Mouse (Mus musculus) cortical plate, adult 2 months (tissue): ENCODE measurements around the gene Dedd2. TPM values are rescaled to one million over a fixed set of nuclear protein-coding genes. Genes with fewer than 3 reads are reported as not detected.
A peak's percentile ranks its signal among the peaks of the same experiment; 100 is the strongest.

Experiments
- H3K27ac ChIP-seq: fragments of 200-500 bp; 2 replicates; pipeline ENCODE4 v1.5.1; 2012; ENCODE audit warnings: low read length, control low read depth, inconsistent platforms; ENCODE audit not compliant: insufficient read depth
- H3K4me1 ChIP-seq: fragments of 200-500 bp; 2 replicates; pipeline ENCODE4 v1.6.1; 2011; ENCODE audit warnings: low read length; ENCODE audit not compliant: control insufficient read depth, insufficient read depth
- H3K4me3 ChIP-seq: fragments of 200-500 bp; 2 replicates; pipeline ENCODE4 v1.5.1; 2011; ENCODE audit warnings: mild to moderate bottlenecking, low read length, control low read depth; ENCODE audit not compliant: insufficient read depth
- CTCF ChIP-seq: fragments of 200-500 bp; IDR thresholded peaks from 2 replicates; pipeline ENCODE4 v1.5.1; 2011; ENCODE audit warnings: mild to moderate bottlenecking, control low read depth, low read length; ENCODE audit not compliant: insufficient read depth; ENCODE audit errors: extremely low read depth
- POLR2A ChIP-seq: fragments of 200-500 bp; IDR thresholded peaks from 2 replicates; pipeline ENCODE4 v1.6.1; 2011; ENCODE audit warnings: mild to moderate bottlenecking, low read length, control low read depth; ENCODE audit not compliant: insufficient read depth; ENCODE audit errors: extremely low read depth
- polyA plus RNA-seq: library from polyadenylated mRNA; depleted of rRNA; stranded (reverse); fragments of >200 nt; gene quantifications from 2 replicates; pipeline ENCODE4 v1.2.3, GENCODE M21; 2012

Gene Dedd2
- polyA plus RNA-seq, 1 experiment, result 25.7 TPM

DNA sequence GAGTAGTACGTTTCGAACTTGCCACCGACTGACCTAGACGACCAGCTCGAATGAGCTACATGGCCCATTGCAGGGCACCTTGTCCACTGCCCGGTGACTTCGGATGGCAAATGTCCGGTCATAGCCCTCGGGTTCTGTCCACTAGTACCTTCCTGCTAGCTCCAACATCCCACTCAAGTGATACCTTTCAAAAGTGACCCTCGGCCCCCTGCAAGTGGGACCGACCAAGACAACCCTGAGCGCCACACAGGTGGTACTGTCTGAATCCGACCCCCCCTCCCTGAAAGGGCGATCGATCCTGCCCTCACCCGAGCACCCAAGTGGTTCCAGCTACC is 1.0 kb downstream of the Dedd2 start:
- H3K4me3 ChIP-seq, result peak overlapping the region; percentile 86
- no peak for TF ChIP-seq CTCF
- TF ChIP-seq POLR2A, result no peak
- 0 out of 2 replicates have a peak overlapping the region, but pooled peaks have one; percentile 19 for H3K27ac ChIP-seq
- no peaks in the 10 kb centered on the region for H3K4me1 ChIP-seq

DNA sequence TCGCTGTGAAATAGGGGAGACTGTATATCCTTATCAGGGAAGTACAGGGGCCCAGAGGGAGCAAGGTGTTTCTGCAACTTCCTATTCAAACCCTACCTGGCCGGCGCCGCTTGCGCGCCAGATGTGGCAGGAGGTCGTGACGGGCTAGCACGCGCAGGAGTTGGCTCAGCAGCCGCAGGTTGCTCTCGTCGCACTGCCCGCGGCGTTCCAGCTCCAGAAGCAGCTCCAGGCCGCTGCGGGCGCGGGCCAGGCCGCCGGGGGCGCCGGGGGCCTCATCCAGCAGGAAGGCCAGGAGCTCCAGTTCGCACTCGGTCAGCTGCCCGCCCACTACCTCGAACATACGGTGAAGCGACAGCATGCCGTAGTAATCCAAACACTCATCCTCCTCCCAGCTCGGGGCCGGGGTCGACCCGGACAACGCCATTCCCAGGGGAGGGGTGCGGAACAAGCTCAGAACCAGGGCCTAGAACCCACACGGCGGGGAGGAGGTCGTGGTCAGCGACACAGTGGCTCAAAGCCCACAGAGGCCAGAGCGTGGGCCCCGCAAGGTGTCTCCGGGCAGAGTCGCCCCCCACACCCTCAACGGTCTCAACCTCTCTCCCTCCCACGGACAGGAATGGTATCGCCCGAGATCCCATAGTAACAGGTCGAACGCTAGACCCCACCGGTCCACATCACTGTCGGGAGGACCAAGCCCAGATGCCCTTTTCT is 1.6 kb downstream of the Dedd2 start:
- TF ChIP-seq POLR2A (no peak), CTCF (no peak)
- Histone ChIP-seq H3K27ac (no peak overlapping the region), H3K4me3 (peak overlapping the region; percentile 86), H3K4me1 (no peaks in the 10 kb centered on the region)

DNA sequence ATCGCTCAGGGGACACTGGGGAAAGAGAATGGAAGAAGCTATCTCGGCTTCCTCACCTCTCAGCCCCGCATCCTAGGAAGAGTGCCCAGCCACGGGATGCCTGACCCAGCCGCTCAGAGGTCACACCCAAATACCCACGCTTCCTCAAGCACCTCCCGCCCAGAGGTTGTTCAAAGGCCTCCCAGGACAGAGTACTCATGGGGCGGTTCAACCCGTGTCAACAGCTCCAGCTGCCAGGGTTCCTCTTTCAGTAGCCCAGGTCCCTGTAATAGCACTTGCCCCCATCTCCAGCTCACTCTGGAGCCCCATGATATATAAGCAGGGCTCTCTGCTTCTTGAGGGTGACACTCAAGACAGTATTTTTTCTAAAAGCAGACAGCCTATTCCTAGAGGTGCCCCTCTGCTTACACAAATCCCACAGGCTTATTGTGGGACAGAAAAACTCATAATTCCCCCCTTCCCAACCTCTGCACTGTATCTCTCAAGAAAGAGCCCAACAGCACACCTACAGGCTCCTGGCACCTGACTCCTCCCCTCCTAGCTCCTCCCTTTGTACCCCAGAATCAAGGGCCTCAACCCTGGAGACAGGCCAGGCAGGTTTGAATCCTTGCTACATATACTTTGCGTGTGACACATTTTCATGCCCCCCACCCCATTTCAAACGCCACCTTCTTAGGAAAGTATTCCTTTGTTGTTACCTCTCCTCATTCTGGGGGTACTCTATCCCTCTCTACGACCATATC is 2.6 kb downstream of the Dedd2 start:
- Histone ChIP-seq H3K27ac (no peak overlapping the region), H3K4me1 (no peaks in the 10 kb centered on the region), H3K4me3 (no peak overlapping the region)
- TF ChIP-seq POLR2A (no peak), CTCF (no peak)

DNA sequence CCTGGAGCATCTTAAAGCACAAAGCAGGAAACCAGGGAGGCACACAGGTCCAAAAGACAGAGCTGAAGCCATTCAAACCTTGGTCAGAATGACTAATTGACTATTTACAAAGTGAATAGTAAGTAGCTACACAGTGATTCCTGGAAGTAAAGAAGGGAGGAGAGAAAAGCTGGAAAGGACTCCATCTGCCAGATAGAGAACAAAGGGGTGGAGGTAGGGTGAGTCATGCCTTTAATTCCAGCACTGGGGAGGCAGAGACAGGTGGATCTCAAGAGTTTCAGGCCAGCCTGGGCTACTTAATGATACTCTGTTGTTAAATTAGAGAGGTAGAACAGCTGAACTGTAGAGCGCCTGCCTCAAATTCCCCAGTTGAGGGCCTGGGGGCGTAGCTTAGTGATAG is 6.2 kb downstream of the Dedd2 start:
- H3K4me1 ChIP-seq, result no peaks in the 10 kb centered on the region
- H3K27ac ChIP-seq, result no peak overlapping the region
- no peak overlapping the region for H3K4me3 ChIP-seq
- TF ChIP-seq CTCF (no peak), POLR2A (no peak)

DNA sequence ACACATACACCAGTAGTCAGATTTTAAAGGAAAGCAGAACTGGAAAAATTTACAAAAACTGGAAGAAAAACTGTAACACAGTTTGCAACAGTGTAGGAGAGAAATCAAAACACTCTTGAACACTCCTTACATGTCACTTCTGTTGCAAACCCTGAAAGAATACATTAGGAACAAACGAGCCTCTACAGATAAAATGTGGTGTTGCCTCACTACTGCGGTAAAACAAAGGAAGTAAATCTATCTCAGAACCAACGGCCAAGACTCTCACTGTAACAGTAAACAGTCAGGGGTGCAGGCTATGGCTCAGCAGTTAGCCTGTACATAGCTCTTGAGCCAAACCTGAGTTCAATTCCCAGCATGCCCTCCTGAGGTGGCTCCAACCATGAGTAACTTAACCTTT is 7.3 kb downstream of the Dedd2 start:
- Histone ChIP-seq H3K27ac (no peak overlapping the region), H3K4me1 (no peaks in the 10 kb centered on the region), H3K4me3 (no peak overlapping the region)
- TF ChIP-seq POLR2A (no peak), CTCF (no peak)

DNA sequence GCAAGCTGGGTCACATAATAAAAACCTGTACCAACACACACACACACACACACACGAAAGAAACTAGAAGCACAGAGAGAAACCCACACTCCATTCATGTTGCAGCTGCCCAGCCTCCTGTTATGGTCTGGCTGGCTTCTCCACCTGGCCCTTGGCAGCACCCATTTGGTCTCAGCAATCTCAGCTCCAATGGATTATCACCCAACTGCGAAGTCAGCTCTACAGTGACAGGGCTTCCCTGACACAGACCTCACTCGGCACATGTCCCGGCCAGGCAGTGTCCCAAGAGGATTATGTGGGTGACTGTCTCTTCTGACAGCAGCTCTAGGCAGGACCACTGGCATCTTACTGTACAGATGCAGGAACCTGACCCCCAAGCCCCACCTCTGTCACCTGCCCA is 9.9 kb downstream of the Dedd2 start:
- TF ChIP-seq CTCF (no peak), POLR2A (no peak)
- Histone ChIP-seq H3K4me1 (no peaks in the 10 kb centered on the region), H3K4me3 (no peak overlapping the region), H3K27ac (no peak overlapping the region)

DNA sequence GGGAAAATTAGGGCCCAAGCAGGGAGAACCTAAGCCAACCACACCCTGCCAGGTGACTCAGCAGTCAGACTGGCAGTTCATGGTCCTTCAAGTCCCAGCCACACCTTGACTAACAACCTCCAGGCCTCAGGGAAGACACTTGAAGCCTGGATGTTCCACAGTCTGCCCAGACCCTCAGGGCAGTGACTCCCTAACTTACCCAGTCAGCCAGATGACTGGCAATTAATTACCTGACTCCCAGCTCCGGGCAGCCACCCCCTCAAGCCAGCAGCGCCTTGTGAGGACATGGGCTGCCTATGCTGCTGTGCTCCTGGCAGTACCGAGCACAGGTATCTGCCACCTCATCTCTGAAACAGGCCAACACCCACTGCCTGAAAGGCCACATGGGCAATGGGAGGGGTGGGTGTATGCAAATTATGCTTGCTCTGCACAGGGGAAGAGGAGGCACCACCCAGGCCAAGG is 11.2 kb downstream of the Dedd2 start:
- H3K27ac ChIP-seq, result no peak overlapping the region
- TF ChIP-seq CTCF, result no peak
- H3K4me1 ChIP-seq, result no peaks in the 10 kb centered on the region
- no peak overlapping the region for H3K4me3 ChIP-seq

DNA sequence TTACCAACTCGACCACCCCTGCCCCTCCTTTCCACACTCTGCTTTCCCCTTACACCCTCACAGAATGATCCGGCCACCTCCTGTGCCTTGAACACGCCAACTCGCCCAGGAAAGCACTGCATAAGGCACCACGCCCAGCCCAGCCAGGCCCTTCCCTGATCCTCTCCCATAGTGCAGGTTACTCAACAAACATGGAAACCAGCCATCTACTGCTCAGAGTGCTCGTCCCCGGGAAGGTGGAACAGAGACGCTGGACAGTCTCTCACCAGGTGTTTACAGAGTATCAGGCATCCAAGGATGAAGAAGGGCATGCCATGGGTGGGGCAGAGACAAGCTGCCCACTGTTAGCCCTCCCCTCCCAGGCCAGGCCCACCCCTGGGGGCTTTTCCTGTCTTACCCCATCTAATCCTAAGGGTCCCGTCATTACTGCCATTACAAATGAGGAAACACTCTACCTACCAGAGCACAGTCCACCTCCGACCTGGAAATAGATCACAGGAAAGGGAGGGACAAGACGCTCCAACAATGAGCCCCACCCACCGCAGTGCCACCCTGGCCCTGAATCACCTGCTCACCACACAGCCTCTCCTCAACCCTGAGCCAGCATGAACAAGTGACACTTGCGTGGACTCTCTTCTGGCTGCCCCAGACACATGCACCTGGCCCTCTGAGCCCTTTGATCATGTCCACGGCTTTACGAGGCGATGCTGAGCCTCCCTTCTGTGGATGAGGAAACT is 14.2 kb downstream of the Dedd2 start:
- TF ChIP-seq POLR2A (no peak), CTCF (no peak)
- no peak overlapping the region for H3K4me3 ChIP-seq
- no peaks in the 10 kb centered on the region for H3K4me1 ChIP-seq
- no peak overlapping the region for H3K27ac ChIP-seq

DNA sequence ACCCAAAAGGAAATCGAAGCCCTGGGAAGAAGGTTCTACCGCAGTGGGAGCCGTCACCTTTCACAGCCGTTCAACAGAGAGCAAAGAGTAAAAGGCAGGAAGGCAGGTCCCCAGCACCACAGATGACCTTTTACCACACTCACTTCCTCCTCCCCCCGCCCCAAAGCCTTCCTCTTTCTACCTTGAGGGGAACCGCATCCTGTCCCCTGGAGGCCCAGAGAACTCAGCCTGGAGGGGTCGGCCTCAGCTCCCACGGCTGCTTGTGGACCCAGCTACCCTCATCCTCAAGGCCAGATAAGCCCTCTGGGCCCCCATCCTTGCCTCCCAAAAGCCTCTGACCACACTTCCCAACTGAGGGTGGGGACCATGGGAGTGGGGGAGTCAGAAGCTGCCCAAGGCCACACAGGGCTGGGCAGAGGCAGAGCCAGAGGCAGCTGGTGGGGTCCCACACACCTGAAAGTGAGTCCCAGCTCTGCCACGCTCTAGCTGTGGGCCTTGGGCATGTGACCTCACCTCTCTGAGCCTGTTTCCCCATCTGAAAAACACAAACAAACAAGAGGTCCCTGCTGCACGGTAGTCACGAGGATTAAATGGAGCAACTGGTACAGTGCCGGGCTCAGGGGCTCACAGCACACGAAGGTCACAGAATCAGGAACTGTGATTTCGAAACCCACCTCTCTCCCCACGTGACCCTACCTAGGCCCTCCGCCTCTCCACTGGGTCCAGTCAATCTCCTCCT is 14.9 kb downstream of the Dedd2 start:
- TF ChIP-seq CTCF (no peak), POLR2A (no peak)
- H3K27ac ChIP-seq, result no peak overlapping the region
- H3K4me1 ChIP-seq, result no peaks in the 10 kb centered on the region
- no peak overlapping the region for H3K4me3 ChIP-seq

DNA sequence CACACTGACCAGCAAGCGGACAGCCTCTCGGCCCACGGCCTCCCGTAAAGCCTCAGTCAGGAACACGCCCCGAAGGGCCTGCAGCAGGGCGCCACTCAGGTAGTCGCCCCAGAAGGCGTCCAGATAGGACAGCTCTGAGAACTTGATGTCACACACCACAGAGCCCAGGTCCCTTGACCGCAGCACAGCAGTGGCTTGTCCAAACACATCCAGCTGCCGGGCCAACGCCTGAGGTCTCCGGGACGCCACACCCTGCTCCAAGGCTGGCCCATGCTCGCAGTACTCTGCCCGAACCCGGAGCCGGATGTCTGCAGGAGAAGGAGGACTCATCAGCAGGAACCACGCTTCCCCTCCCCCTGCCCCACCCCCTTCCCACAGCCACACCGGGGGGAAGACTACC is 16.8 kb downstream of the Dedd2 start:
- Histone ChIP-seq H3K4me1 (no peaks in the 10 kb centered on the region), H3K4me3 (no peak overlapping the region), H3K27ac (no peak overlapping the region)
- no peak for TF ChIP-seq CTCF
- no peak for TF ChIP-seq POLR2A
